Mouse (Mus musculus): ENCODE measurements around the gene Pex6. TPM values are rescaled to one million over a fixed set of nuclear protein-coding genes. Genes with fewer than 3 reads are reported as not detected.

The Pex6 gene
- 9.2 and 11.7 TPM in 2 replicates for polyA plus RNA-seq (2015; fragmentation: Nextera tagmentation; extraction: Ambion mirVana)

DNA sequence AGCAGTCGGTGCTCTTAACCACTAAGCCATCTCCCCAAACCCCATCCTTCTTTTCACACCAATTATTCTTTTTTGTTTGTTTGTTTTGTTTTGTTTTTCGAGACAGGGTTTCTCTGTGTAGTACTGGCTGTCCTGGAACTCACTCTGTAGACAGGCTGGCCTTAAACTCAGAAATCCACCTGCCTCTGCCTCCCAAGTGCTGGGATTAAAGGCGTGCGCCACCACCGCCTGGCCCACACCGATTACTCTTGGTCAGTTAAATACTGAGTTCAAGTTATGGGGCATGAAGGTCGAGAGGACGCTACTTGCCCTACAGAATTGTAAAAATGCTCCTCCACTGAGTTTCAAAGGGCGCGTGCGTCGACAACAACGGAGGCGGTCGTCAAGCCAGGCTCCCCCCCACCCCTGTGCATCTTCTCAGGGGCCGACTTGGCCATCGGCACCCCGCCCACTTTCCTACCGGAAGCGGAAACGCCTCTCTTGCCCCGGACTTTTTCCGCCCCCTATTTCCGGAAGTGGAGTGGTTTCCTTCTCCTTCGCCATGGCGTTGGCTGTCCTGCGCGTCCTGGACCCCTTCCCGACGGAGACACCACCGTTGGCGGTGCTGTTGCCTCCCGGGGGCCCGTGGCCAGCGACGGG lies at the start of gene Pex6:
Pex6 (plus strand) TSS at position 505 of the 639 bp plus-strand sequence.

GRCm38 (mm10) chr17:46673850-46674529 lies 37.3 kb upstream of the Pex6 start, which contains the start of gene Rrp36:
Gene Rrp36, minus strand, starts transcription at chr17:46674352.

DNA sequence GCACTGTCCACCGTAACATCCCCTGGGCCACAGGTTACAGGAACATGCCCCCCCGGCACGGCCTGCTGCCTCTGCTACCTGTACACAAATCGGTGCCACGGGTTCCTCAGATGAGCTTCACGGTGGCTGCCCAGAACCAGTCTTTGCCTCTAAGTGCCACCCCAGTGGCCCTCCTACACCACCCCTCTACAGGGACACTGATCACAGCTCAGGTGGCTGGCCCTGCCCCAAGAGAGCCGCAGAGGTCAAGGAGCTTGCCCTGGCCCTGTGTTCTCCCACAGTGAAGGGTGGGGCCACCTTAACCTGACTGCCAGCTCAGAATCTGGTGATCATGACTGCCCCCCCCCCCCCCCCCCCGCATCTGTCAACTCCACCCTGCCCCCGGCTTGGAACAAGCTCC lies 32.8 kb upstream of the Pex6 start, which contains the start of gene Mea1:
Mea1 (plus strand) TSS at position 378 of the 400 bp plus-strand sequence.

DNA sequence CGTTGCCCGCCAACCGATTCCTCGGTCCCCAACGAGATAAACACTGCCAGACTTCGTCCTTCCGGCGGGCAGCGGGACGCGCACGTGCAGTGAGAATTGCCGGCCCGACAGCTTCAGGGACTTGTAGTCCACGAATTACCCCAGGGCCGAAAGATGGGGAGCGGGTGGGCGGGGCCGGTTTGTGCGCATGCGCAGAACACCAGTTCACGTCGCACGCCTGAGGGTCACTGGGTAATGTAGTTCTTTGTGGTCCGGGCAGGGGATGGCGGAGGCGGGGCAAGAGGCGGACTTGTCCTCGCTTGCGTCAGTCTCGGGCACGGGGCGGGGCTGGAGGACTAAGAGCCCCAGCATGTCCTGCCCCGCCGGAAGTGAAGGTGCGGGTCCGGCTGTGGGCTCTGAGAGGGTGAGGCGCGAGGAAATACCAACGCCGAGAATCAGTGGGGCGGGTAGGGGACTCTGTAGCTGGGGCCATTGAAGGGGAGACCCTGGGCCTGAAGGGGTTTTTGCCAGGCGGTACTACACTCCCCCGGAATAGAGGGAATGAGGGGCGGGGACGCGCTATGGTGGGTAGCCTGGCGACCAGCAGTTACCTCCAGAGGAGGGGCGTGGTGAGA lies 30.4 kb upstream of the Pex6 start, which contains the start of gene Klhdc3:
Klhdc3 (minus strand) TSS at position 155 of the 614 bp plus-strand sequence.

DNA sequence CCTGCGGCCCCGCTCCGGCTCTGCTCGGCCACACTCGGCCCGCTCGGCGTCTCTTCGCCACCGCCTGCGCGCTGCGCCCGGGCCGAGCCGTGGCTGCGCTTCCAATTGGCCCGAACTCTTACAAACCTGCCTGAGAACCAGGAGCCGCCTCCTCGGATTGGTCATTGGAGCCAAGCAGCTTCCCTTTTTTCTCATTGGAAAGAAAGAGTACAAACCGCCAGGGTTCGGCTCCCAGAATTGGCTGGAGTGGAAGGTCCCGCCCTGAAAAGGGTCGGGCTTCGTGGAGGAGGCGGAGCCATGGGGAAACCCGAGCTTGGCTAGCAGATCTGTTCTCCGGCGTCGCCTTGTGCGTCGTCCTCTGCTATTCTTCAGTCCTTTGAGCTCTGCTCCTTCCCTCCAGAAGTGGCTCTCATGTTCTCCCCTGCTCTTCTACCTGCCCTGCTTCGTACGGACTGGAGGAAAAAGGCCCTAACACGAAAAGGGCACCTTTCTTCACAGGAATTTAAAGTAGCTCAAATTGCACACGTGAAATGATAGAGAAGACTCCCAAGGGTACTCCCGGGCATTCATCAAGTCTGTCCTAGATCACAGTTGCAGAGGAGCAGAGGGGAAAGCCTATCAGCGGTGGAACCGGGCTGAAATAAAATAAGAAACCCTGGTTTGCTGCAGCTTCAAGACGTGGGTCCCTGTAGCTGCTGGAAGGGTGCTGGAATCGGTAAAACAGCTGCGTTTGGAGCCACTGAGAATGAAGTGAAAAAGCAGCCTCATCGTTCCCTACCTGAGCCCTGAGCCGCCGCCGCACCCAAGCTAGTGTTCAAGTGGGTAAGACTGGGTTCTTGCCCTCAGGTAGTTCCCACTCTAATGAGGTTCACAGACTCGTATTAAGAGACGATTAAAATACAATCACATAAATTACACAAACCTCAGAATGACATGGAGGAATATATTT lies 6.1 kb upstream of the Pex6 start, which contains the start of gene Ppp2r5d:
Ppp2r5d (minus strand) TSS at position 225 of the 949 bp plus-strand sequence.

DNA sequence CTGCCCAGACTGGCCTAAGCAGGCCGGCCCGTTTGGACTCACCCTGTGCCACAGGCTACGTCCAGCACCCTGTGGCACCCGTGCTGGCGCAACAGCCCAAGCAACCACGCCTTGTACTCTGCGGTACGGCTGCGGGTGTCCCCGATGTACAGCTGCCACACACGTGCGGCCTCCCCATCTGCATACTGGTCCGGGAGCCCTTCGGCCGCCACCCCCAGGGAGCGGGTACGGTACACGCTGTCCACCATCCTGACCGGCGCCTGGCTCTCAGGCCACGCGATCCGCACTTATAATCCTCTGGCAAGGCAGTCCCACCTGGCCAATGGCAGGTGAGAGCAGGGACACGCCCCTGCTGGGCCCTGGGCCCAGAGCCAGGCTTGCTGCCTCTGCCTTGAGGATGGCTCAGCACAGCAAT lies 17.6 kb downstream of the Pex6 start, which contains the start of gene Gnmt:
Gnmt (minus strand) TSS at position 265 of the 415 bp plus-strand sequence.

GRCm38 (mm10) chr17:46751794-46752556 lies 40.7 kb downstream of the Pex6 start, which contains the start of gene Cnpy3:
Gene Cnpy3, minus strand, starts transcription at chr17:46752214.

GRCm38 (mm10) chr17:46763544-46763943 lies 52.3 kb downstream of the Pex6 start, which contains the start of gene Ptcra:
Gene Ptcra, minus strand, starts transcription at chr17:46763712.

DNA sequence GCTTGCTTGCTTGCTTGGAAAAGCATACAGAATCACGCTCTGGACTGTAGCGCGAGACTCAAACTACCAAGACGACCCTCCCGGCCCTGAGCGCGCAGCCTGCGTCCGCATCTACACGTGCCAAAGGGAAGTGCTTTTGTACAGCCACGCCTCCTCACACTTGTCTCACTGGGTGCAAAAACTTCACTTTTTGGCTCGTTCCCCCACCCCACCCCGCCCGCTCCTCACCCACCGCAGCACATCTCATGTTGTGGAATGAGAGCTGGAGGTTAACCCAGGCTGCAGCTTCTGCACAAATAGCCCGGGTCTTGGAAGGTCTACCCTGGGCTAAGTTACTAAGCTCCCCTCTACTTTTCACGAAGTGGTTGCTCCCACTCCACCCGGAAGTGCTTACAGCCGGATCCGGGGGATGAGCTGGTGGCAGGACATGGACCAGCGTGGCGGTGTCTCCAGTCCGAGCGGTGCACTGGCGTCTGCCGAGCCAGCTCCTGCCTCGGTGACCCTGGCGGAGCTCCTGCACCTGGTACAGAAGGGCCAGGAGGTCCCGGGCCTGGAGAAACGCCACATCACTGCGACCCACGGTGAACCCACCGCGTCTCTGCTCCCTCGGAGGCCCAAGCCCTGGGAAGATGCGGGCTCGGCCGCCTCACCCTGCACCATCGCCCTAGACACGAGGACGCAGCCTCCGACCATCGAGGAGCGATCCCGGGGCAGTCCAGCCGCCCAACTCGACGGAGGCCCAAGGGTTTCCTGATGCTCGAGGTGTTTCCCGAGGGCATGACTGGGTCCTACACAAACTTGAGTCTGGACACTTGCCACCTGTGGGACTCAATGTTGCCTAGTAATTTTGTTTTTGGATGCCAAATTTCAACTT lies 61.4 kb downstream of the Pex6 start, which contains the start of gene 2310039H08Rik:
2310039H08Rik (plus strand) TSS at position 232 of the 874 bp plus-strand sequence.

Other genes starting within 250 kb of the Pex6 start
- not detected in 2 replicates for gene Ttbk1, start 223.8 kb upstream of the Pex6 start, polyA plus RNA-seq (2015; fragmentation: Nextera tagmentation; extraction: Ambion mirVana)
- gene Dnph1, start 214.8 kb upstream of the Pex6 start, polyA plus RNA-seq (2015; fragmentation: Nextera tagmentation; extraction: Ambion mirVana), result 27.4 and 31.3 TPM in 2 replicates
- gene Cul9, start 165.1 kb upstream of the Pex6 start, polyA plus RNA-seq (2015; fragmentation: Nextera tagmentation; extraction: Ambion mirVana), result 1.4 and 1.5 TPM in 2 replicates
- gene Srf, start 155.3 kb upstream of the Pex6 start, polyA plus RNA-seq (2015; fragmentation: Nextera tagmentation; extraction: Ambion mirVana), result 5.2 and 5.5 TPM in 2 replicates
- 20.2 and 28.0 TPM in 2 replicates for gene Ptk7, start 82.0 kb upstream of the Pex6 start, polyA plus RNA-seq (2015; fragmentation: Nextera tagmentation; extraction: Ambion mirVana)
- gene Klc4, start 65.4 kb upstream of the Pex6 start, polyA plus RNA-seq (2015; fragmentation: Nextera tagmentation; extraction: Ambion mirVana), result 8.1 and 12.2 TPM in 2 replicates
- 96.7 and 107 TPM in 2 replicates for gene Mrpl2, start 65.2 kb upstream of the Pex6 start, polyA plus RNA-seq (2015; fragmentation: Nextera tagmentation; extraction: Ambion mirVana)
- 11.8 and 15.2 TPM in 2 replicates for gene Cul7, start 61.1 kb upstream of the Pex6 start, polyA plus RNA-seq (2015; fragmentation: Nextera tagmentation; extraction: Ambion mirVana)
- 31.8 and 34.5 TPM in 2 replicates for gene Rrp36, start 37.1 kb upstream of the Pex6 start, polyA plus RNA-seq (2015; fragmentation: Nextera tagmentation; extraction: Ambion mirVana)
- 58.9 and 66.0 TPM in 2 replicates for gene Mea1, start 32.7 kb upstream of the Pex6 start, polyA plus RNA-seq (2015; fragmentation: Nextera tagmentation; extraction: Ambion mirVana)
- 74.7 and 78.1 TPM in 2 replicates for gene Klhdc3, start 30.5 kb upstream of the Pex6 start, polyA plus RNA-seq (2015; fragmentation: Nextera tagmentation; extraction: Ambion mirVana)
- 18.3 and 24.4 TPM in 2 replicates for gene Ppp2r5d, start 6.4 kb upstream of the Pex6 start, polyA plus RNA-seq (2015; fragmentation: Nextera tagmentation; extraction: Ambion mirVana)
- gene Gnmt, start 17.7 kb downstream of the Pex6 start, polyA plus RNA-seq (2015; fragmentation: Nextera tagmentation; extraction: Ambion mirVana), result 0.81 and 1.1 TPM in 2 replicates
- gene Cnpy3, start 40.8 kb downstream of the Pex6 start, polyA plus RNA-seq (2015; fragmentation: Nextera tagmentation; extraction: Ambion mirVana), result 29.3 and 37.1 TPM in 2 replicates
- 0.10 and 0.30 TPM in 2 replicates for gene Ptcra, start 52.2 kb downstream of the Pex6 start, polyA plus RNA-seq (2015; fragmentation: Nextera tagmentation; extraction: Ambion mirVana)
- 63.8 and 67.7 TPM in 2 replicates for gene 2310039H08Rik, start 61.2 kb downstream of the Pex6 start, polyA plus RNA-seq (2015; fragmentation: Nextera tagmentation; extraction: Ambion mirVana)
- gene Rpl7l1, start 71.2 kb downstream of the Pex6 start, polyA plus RNA-seq (2015; fragmentation: Nextera tagmentation; extraction: Ambion mirVana), result 83.3 and 83.9 TPM in 2 replicates
- gene Bicral, start 147.0 kb downstream of the Pex6 start, polyA plus RNA-seq (2015; fragmentation: Nextera tagmentation; extraction: Ambion mirVana), result 3.3 and 3.9 TPM in 2 replicates
- gene Tbcc, start 179.2 kb downstream of the Pex6 start, polyA plus RNA-seq (2015; fragmentation: Nextera tagmentation; extraction: Ambion mirVana), result 30.4 and 33.0 TPM in 2 replicates
- not detected in 2 replicates for gene Prph2, start 199.0 kb downstream of the Pex6 start, polyA plus RNA-seq (2015; fragmentation: Nextera tagmentation; extraction: Ambion mirVana)

Measured in spleen, postnatal 0 days (tissue).